Mouse (Mus musculus): ENCODE data around the gene Wnt2. TPM values are rescaled to one million over a fixed set of nuclear protein-coding genes. Genes with fewer than 3 reads are reported as not detected.

Gene Wnt2
- total RNA-seq (2021) (under 1 TPM; 0.41 to 0.58 TPM), polyA plus RNA-seq (2012; rRNA removed) (0.48 and 0.49 TPM in 2 replicates)
- long read RNA-seq, partial matches to known transcripts: 0 of 1 reads
- long read RNA-seq, other reads (novel, unspliced or antisense): 0 of 1 reads

DNA sequence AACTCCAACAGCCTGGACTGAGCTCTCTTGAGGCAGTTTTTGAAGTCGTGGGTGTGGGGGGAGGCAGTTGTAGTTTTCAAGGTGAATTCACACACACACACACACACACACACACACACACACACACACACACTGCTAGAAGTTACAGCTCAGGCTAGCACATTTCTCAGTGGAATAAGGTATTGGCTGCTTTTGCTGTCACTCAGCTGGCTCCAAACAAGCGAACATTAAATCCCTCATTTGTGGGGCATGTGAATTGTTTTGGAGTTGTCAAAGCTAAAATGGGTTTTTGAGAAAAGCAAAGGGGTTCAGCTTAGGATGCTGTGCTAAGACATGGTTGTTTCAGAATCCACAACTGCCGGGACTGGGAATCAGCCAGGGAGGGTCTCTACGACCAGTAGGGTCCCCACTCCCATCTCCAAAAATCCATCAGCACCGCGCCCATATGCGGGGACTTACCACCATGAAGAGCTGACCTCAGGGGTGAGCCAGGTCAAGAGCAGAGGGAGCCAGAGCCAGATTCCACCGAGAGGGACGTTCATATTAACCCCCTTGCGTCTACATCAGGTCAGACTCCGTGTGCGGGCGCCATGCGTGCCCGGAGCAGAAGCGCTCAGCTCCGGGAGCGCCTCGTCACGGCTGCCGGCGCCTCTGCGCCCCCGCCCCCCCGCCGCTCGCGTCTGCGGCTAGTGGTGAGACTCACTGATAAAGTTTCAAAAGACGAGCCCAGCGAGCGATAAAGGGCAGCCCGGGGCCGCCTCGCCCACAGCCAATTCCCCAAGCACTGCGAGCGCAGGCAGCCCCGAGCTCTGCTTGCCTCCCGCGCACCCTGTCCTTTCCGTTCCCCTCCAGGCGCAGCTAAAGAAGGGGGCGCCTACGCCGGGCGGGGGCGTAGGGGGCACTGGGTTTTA is at the start of gene Wnt2:
Gene Wnt2 (minus strand): TSS at position 840 of the 911 bp plus-strand sequence.
- peak; percentile 27 for DNase-seq

- no peak for DNase-seq
Observed at GRCm38 (mm10) chr6:18078615-18079014, 48.2 kb upstream of the Wnt2 start.

DNA sequence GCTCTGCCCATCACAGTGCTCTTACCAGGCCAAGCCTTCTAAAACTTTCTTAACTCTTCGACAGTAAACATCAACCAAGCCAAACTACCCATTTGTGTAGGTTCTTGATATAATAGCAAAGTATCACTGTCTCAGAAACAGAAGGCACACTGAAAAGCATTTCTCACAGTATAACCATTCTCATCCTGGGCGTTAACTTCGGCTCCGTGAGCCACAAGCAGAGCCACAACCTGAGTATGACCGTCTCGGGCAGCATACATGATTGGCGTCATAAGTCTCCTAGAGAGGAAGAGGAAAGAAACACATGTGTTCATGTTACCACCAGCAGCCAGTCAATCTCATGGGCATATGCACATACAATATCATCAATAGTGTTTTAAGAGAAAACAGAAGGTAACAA is 46.6 kb upstream of the Wnt2 start:
- no peak for DNase-seq

DNA sequence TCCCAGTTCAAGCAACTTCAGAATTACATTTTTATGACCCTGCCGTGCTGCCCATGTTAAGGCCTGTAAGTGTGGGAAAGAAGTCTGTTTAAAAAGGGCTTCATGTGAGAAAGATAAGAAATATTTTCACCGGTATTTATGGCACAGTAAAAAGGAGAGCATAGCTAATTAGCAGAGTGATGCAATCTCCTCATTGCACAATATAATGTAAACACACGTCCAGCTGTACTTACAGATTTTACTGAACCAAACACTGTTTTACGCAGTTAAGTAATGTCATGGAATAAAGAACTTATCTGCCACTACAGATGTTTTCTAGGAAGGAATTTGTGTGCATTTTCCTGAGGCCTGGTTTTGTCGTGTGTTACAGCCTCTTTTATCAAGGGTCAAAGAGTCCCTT is 46.2 kb upstream of the Wnt2 start:
- DNase-seq: no peak

- no peak for DNase-seq
Observed at GRCm38 (mm10) chr6:18057899-18058298, 27.5 kb upstream of the Wnt2 start.

DNA sequence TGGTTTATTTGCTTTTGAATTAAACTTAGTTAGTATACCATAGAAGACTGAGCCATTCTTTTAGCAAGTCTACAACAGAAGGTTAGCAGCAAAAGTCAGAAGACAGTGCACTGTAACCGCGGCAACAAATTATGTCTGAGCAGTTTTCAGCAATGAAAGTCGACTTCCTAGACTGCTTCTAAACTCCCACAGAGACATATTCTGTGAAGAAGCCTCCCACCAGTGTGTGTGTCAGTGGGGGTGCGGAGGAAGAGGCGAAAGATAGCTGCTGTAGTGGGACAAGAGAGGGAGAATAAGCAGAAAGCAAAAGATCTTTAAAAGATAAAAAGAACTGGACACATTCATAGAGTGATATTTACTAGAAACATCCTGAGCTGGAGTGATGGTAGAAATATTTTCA is 21.3 kb upstream of the Wnt2 start:
- no peak for DNase-seq

GRCm38 (mm10) chr6:18044299-18044698 is 13.9 kb upstream of the Wnt2 start:
- no peak for DNase-seq

- DNase-seq: no peak
Observed at GRCm38 (mm10) chr6:18043172-18043571, 12.8 kb upstream of the Wnt2 start.

DNA sequence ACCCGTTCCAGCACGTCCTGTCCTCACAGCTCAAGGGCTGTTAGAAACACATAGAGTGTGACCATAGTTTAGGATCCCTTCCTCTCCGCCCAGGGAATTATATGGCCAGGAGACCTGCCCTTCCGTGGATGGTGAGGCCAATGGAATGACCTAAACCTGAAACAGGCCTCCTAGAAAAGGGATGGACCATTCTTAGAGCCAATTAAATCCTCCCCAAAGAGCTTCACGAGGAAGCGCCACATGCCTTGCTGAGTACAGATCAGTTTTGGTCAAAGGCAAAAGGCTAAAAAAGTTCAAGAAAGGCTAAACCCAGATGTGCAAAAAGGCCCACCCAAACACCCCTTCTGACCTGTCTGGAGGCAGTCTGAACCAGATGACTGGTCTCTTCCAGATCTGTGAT is 1.9 kb upstream of the Wnt2 start:
- DNase-seq: no peak

DNA sequence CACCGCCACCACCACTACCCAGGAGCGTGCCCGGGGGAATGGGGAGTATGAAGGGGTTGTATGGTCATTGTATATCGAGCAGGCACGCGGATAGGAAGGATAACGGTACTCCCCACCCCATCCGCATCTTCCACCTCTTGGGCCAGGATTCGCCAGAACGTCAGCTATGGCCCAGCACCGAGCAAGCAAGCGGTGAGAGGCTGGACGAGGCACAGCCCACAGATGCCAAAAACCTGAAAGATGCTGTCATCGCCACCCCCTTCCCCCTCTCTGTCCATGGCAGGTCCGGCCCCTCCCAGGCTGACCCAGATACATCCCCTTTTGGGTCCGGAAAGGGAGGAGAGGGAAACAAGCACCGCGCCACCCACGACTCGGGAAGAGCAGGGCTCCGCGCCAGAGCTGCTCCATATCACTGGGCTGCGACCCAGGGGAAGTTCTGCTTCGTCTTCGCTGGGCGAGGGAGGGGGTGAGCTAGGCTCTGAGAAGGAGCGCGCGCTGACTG is 1.2 kb upstream of the Wnt2 start:
- DNase-seq: peak; percentile 66

DNA sequence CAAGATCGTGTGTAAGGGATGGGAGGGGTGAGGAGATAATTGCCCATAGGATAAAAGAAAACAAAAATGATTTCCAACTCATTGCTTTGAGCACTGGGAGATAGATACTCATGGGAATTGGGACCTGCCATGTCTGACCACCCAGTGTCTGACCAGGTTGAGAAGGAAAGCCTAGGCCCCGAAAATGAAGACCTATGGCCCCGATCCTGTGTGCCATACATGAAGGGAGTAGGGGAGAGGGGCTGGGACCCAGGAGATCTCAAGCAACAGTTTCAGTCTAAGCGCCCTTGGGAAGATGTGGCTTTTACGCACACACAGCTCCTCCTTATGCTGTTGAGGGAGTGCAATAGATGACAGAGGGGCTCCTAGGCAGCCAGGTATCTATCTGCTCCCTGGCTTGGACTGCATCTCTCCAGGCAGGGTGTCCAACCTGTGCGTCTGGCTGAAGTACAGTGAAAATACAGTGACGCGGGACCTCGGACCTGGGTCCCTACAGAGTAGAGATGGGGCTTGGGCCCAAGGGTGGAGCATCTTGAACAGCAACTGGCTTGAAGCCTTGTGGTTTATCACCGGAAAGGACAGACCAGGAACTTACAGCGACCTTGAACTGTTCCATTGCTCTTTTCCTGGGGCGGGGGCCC is 603 bp upstream of the Wnt2 start:
- no peak for DNase-seq

DNA sequence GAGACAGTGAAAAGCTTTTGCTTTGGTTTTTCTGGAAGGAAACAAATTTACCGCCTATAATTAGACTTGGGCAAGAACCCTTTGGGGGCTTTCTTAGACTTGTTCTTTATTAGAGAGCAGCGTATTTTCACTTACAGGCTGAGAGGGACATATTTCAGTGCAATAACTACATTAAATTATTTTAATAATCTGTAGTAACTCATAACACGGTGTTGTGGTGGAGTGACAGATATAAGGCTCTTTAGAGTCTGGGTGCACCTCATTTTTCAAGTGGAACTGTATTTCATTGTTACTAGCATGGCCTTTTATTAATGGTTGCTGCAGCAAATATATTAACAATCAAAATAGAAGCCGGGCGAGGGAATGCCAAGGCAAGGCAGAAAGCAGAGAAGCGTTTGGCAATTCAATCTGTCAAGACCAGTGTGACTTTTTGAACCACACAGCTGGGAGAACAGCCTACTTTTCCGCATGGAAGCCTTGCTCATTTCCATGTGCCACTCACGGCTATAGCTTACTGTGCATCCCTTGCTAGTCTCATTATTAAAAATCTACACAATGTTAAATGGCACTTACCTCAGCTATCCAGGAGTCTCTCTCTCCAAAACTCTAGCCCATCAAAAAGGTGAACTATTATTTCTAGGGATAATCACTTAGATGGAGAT is 6.1 kb downstream of the Wnt2 start:
- DNase-seq: no peak

DNA sequence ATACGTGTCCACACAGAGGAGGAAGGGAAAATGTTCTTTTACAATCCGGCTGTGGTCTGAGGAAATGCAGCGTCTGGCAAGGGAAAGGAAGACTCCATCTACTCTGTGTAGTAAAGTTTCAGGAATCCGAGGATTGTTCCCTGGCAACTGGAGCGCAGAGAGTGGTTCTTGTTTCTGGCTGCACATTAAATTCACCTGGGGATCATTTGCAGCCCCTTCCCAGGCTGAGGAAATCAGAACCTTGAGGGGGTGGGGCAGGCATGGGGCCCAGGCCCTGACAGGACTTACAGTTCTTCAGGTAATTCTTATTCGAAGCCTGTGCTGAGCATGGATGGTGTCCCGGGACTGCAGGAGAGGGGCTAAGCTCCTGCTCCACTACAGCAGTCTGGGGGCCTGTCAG is 17.0 kb downstream of the Wnt2 start:
- DNase-seq: no peak

DNA sequence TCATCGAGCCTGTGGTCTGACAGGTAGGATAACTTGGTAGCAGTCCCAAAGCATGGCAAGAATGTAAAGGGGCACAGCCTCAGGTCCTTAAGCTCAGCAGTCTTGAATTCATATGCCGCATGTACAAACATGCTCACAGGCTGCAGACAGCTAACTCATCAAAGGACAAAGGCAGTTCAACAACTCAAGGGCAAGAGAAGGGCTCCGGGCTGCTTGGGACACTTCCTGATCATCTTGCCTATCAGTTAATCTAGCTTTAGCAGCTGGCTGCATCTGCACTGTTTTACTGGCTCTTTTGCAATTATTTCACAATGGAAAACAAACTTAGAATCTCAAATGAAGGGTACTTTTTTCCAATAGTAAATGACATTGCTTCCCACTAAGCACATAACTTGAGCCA is 23.0 kb downstream of the Wnt2 start:
- no peak for DNase-seq

GRCm38 (mm10) chr6:18002065-18002464 is 28.3 kb downstream of the Wnt2 start:
- DNase-seq: no peak

GRCm38 (mm10) chr6:17998497-17998896 is 31.9 kb downstream of the Wnt2 start:
- no peak for DNase-seq

GRCm38 (mm10) chr6:17994956-17995790 is 35.2 kb downstream of the Wnt2 start:
- DNase-seq: no peak

DNA sequence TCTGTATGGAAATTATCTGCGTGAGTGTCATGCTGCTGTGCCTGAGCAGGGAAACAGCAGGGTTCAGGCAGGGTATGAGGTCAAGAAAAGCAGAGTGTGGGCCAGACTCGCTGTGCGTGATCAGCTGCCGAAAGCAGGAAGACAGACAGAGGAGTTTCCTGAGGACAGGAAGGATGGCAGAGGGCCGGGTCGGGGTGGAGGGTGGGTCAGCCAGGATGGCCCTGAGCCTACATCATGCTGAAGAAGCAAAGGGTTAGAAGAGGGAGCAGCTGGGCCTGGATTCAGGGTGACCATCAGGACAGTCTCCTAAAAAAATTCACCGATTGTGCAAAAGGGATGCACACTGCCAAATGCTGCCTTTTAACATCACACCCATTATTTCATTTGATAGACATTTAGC is 38.8 kb downstream of the Wnt2 start:
- DNase-seq: peak; percentile 18

DNA sequence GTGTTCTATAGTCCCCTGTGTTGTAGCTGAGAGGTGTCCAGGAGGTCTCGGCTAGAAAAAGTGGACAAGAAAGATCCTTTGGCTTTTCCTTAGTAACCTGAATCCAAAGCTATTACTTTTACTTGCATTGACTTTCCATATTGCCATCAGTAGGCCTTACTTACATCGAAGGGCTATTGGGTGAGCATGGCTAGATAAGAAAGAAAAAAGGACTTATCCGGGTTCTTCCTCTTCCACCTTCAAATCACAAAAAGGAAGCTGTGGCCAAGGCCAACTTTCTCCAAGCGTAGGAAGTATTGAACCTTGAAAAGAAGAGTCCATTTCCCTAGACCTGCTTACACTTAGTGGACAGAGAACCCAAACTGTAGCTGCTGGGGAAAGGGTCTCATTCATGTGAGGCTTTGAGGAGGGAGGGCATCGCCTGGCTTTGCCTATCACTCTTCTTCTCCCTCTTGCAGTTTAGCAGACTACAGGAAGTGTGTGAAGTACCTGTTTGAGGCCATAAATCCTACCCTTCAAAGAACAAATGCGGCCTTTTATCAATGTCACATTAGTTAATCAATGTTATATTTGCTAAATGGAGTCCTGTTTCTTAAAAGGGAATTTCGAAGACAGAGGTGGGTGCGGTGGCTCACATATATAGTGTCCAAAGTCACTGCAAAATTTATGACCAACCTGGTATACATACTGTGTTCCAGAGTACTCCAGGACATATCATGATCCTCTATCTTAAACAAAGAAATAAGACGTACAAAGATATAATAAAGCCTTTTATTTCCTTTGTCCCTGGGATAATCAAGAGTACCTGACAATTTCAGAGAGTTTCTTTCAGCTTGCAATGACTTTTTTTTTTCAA is 40.0 kb downstream of the Wnt2 start:
- no peak for DNase-seq

DNA sequence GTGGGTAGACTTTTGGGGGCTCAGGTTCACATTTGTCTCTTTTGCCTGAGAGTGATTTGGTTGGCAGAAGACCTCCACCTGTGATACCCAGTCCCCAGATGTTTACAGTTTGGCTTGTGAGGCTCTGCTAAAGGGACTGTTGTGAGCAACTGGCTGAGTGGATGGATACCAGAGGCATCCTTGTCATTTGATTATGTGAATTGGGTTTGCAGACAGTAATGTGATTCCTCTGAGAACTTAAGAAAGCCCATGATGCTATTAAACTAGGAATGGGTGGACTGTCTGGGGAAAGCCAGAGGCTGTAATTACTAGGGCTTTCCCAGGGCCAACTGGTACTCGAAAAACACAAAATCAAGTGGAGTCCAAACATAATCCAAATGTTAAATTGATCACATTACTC is 51.0 kb downstream of the Wnt2 start:
- no peak for DNase-seq

- DNase-seq: no peak
Observed at GRCm38 (mm10) chr6:17978881-17979280, 51.5 kb downstream of the Wnt2 start.
